Mouse (Mus musculus) kidney, adult 8-10 months (tissue): Measurements from ENCODE around the gene Spats2l.

Experiments
- DNase-seq, 2 experiments: peaks; one replicate each; pipeline ENCODE4 v3.0.0; 2022

Spats2l gene

DNA sequence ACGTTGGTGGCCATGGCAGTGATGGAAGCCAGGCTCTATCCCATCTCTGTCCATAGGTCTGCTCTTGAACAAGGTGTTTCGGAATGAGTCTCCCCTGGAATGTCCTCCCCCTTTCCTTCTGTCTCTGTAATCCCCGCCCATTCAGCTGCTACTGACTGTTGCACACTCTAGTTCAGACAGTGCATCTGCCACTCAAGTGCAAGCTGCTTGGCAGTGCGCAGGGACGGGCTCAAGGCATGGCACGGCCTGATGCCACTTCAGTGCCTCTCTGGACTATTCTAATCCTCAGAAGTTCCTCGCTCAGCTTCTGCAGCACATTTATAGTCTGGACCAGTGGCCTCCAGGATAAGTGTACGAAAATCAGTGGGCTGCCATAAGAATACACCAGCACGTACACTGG, 52.3 kb downstream of the Spats2l start:
- no peak for DNase-seq

DNA sequence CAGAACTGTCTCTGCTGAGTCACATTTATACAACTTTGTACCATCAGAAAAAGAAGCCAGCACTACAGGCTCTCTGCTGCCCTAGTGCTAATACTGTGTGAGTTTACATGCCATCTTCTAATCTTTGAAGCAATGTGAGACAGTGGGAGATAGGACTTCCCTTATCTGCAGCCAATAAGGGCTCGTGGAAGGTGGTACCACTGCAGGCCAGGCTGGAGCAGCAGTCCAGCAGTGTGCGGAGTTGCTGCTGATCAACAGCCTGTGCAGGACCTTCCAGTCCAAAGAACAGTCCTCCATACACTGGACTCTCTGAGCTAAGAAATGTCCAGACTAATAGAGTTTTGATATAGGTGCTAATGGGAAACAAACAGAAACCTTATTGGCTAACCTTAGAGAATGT, 59.2 kb downstream of the Spats2l start:
- no peak for DNase-seq

DNA sequence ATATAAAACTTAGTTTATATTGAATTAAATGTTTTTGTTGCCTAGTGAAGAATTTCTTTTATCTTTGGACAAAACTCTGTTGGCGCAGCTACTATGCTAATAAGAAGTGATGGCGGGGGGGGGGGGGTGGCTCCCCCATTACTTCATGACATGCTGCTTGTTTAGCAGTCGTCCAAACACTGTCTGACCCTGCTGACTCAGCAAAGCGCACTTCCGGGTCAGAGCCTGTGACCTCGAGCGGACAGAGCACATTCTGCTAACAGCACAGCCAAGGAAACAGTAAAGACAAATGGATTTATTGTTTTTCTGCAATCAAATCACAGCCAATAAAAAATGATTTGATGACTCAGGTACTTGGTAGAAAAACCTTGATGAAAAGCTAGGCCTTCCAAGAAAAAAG, 61.2 kb downstream of the Spats2l start:
- DNase-seq: peak; percentile 6 to 19

DNA sequence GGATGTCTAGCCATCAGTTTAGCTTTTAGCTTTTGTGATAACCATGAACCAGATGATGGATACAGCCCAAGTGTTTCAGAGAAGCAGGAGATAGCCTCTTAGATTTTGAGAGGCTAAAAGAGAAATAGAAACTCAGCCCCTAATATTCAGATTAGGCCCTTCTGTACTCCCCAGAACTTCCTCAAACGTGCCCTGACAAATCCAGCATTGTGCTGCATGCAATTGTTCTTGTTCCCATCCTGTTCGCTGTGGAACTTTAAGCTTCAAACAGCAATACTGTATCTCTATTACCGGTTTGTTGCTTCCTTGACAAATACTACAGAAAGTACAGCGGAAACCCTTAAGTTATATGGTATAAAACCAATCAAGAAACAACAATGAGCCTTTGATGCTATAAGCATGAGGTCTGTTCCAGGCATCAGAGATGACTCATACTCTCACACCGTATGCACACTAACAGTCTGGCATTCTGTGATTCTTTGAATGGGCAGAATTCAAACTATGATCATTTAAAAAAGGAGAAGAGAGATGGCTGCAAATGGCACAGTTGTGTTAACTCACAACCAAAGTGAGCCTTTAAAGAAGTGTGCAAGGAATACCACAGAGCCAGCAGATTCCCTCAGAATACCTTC, 62.8 kb downstream of the Spats2l start:
- no peak for DNase-seq

DNA sequence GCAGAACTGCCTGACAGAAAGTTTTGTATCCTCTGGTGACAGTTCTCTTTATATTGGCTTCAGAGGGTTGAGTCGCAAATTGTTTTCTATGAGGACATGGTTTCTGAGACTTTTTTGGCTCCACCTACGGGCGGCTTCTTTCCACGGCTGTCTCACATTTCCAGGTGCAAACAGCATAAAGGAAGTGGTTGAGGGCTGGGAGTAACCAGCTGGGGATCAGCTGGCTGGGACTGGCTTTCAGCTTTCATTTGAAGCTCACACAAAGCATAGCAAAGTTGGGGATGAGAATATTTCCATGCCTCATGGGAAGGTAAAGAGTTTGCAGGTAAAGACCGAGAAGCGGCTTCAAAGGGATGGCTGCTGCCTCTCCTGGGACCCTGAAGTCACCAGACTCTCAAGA, 65.9 kb downstream of the Spats2l start:
- no peak for DNase-seq

DNA sequence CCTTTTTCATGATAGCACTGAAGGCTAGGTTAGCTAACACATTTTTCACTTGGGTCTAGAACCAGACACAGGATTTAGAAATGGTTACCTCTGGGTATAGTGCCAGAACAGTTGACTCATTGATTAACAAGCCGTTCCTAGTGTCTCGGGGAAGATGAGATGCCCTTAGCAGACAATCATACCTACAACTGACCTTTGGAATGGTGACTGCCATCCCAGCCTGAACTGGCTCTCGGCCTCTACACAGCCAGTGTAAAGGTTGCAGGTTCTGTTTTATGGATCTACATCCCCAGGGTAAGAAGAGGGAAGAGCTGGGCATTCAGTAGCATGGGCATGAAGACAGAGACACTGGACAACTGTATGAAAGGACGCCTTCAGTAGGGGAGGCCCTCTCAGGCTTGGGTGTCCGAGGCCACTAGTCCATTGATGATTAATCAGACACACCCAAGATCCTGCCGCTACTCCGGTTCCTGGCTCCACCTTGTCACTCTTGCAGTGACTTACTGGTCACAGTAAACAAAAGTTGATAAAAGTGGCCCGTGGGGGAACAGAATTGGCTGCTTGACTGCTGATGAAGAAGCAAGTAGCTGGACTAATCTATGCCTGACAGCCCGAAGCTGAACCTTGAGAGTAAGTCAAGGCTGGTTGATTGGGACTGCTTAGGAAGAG, 71.2 kb downstream of the Spats2l start:
- DNase-seq: peak; percentile 6 to 7

DNA sequence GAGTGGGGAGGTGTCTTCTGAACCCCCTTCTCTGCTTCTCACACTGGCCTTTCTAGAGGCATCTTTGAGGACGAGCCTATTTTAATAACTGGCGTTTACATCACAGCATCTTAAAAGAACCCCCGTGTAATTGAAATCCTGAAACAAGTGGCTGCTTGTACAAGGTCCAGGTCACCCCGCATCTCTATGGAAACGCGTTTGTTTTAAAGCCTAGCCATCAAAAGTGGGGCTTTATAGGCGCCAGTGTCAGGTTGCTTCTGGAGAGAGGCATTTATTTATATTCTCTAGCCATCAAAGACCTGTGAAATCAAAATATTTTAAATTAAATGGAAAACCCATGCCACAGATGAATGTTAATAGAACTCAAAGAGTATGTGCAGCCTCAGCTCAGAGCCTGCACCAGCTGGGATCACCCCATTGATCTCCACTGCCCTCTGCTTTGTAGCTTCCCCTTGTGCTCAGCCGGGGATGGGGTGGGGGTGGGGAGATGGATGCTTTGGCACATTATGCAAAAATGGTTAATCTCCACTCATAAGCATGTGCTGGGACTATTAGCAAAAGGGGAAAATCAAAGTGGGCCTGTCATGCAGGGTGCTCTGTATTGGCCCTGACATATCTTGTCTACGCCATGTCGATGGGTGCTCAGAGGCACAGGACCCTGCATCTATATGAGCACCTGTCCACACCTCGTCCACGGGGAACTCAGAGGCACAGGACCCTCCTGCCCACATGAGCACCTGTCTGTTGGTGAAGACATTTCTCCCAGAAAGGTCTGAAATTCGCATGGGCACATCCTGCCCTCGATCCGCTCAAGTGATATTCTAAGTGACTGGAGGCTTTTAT, 73.1 kb downstream of the Spats2l start:
- DNase-seq: no peak

DNA sequence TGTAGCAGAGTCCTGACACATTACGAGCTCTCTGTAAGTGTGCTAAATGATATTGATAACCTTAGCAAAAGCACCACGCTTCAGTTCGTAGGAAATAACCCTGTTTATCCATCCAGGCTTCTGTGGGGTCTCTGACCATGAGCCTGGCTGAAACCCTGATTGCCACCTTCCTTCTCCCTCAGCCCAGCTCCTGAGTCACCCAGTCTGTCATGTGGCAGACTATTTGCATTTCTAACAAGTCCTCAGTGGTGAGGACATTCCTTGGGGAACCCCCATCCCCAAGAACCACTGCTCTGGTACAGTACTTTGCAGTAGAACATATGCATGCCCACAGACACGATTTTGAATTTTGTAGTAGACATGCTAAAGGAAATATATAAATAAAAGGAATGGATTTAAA, 75.1 kb downstream of the Spats2l start:
- DNase-seq: no peak

DNA sequence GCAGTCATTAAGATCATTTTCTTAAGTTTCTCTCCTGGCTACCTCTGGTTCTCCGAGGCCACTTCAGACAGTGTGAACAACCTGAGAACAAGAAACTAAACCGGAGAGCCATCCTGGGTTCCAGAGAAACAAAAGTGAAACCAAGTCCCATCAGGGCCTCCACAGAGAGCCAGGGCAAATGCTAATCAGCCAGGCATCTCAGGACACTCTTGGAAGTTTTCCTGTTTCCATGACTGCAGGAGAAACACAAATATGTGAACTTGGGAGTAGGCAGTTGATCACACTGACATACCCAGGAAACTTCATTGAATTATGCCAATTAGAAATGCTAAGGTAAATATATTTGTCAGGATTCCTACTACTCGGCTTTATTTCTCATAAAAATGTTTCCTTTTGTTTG, 76.0 kb downstream of the Spats2l start:
- peak; percentile 27 to 41 for DNase-seq

DNA sequence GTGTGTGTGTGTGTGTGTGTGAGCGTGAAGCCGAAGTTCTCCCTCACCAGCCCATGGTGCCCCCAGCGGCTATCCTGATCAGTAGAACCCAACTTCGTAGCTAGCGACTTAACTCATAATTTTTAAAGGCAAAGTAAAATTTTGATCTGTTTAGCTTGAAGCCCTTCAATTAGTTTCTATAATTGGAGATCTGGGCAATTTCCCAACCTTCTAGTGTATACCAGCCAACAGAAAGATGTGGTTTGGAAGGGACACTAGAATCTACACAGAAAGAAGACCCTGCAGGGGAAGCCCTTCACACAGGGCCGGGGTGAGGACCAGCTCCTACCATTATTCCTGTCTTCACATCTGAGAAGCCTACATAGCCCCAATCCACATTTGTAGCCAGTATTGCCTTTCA, 77.9 kb downstream of the Spats2l start:
- DNase-seq: no peak

DNA sequence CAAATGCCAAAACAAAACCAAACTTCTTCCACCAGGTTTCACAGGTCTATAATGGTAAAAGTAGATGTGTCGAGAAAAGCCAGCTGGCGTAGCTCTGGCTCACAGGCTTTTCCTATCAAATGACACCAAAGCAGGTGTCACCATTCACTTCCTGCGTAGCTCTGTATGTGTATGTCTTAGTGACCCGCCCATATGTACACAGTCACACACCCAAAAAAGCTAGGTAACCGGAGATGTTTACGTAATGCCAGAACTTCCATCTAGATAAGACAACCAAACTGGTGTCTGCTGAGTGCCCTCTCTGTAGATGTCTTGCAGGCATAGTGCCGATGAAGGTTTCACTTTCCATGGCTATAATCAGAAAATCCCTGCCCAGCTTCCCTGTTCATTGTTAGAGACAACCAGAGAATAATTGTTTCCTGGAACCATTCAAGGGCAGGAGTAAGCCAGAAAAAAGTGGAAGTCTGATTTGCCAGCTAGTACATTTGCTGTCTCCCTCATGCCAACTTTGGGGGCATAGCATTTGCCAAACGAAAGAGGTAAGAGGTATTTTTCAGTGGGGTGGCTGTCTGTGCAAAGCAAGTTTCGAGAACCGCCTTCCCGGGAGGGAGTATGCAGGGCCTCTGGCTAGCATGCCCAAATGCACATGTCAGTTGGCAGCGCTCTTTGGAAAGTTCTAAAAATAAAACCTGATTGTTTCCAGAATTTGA, 78.8 kb downstream of the Spats2l start:
- peak; percentile 17 to 18 for DNase-seq

DNA sequence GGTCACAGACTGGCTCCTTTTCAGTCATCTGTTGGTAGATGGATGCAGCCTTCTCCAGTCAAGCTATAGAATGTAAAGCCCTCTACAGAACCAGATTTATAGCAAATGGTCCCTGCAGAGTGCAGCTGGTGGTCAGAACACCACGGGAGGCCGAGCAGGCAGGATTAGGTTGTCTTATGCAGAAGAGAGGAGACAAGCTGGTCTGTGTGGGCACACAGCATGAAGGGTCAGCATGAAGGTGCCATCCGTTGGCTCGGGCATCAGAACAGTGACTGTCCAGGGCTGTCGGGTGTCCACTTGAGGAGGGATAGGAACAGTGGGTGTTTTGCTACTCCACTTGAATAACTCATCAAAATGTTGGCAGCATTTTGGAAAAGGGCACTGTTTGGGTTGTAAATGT, 83.8 kb downstream of the Spats2l start:
- no peak for DNase-seq

DNA sequence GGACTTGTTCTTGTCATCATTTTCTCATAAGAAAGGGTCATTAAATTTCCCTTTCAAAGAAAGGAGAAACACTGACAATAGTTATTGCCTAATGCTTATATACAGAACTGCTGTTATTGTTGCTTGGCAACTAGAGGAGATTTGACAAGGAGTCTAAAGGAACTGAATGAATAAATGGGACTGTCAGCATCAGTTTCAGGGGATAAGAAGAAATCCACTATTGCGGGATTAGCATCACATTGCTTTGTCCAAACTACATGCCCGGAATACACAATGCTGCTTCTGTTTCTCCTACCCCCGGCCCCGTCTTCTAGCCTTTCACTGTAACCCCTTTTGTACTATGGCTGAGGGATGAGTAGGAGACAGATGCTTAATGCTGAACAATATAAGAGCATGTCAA, 88.1 kb downstream of the Spats2l start:
- DNase-seq: no peak

DNA sequence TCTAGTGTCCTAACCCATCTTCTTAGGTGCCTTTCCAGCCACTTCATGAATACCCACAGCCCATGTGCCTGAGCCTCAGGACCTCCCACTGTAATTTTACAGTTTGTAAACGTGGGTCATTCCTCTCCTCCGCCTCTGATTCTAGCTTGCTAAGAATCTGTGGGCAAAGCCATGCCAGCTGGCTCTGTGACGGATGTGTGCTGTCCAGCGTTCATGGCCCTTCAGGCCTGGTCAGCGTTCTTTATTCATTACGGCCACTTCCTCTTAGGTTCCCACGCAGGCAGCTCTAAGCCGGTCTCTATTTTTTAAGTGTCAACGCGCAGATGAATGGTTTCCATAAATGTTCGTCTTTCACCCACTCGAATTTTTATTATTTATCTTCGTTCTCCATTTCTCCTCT, 94.7 kb downstream of the Spats2l start:
- DNase-seq: peak in 1 of 2 experiments; percentile 9

DNA sequence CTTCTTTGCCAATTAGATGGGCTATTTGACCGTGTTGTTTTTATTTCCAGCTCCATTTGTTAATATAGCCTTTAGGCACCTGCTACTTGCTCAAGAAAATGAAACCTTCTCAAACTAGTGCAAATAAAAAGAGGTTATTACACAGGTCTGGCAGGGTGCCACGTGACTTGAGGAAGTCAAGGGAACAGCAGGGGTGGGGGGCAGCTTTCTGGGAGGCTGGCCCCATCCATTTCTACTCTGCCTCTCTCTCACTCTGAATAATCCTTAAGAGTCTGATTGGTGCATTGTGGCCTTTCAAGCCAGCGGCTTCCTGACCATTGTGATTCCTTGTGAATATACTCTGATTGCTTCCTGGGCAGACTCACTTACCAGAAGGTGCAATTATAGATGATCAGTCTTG, 98.0 kb downstream of the Spats2l start:
- no peak for DNase-seq

DNA sequence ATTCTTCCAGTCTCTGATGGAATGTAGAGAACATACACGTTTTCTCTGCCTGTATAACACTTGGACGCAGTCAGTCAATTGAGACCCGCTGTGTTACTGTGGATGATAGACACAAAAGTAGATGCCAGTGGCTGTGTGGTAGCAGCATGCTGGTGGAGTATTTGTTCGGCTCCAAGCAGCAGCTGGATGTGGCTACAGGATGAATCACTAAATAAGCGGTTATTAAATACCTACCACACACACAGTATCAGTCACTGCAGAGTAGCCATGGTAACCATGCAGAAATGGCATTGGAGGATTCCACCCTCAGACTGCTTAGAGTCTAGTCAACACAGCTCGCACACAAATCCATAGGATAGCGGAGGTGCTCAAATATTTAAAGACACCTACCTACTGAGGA, 100.0 kb downstream of the Spats2l start:
- no peak for DNase-seq

DNA sequence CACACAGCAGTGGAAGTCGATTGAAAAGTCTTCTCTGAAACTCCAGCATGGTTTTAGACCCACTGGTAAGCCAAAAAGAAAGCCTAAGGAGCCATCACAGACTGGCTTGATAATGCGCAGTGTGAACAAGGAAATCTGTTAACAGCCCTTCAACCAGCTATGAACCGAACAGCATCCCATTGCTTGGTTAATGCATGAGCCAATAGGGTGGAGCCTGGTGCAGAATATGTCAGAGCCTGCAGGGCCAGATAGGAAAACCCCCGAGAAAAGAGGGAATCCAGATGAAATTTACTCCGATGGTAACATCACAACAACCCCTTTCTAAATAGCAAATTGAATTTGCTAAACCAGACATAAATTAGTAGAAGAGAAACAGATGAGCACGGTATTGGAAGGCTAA, 101.1 kb downstream of the Spats2l start:
- DNase-seq: no peak

DNA sequence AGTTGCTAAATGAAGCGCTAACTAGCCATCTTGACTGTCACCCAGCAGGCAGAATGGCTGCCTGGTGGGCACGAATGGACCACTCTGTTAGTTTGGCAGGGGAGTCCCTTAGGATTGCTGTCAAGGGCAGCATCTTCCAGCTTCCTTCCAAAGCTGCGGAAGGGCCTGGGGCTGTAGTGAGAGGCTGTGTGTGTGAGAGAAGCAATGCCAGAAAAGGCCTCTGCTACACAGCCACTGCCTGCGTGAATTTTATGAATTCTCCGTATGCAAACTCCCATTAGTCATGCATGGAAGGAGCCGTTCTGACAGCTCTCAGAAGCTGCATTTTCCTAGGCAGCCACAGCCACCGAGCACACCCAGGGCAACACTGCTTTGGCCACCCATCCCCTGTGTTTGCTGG, 101.5 kb downstream of the Spats2l start:
- no peak for DNase-seq

DNA sequence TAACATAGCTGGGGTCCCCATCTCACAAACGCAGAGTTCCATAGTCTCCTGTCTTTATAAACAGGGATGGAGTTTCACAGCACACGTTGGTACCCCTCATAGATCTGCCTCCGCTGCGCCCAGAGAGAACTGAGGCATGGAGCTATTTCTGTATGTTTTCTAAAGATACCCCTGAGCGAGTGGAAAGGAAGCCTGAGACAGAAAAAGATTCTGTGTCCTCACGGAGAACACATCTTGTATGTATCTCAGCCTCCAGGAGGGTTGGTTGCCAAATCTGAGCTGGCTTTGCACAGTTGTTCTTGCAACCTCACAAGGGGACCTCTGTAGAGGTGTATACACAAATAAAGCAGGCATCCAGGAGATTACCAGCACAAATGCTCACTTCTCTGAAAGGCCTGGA, 105.0 kb downstream of the Spats2l start:
- DNase-seq: no peak

DNA sequence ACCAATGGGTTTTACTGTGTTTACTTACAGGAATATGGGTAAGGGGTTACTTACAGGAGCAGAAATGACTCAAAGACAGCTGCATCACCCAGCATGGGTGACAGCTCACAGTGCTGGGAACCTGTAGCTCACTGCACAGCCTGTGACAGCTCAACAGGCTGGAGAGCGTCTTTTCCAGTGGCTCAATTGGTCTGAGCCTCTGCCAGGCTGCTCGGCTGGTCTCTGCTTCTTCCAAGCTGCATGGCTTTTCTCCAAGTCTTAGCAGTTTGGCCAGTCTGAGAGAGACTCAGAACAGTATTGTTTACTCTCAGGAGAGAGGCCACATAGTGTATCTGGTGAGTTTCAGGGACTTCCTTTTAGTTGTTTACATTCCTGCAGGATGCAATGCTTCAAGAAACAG, 110.9 kb downstream of the Spats2l start:
- DNase-seq: no peak

DNA sequence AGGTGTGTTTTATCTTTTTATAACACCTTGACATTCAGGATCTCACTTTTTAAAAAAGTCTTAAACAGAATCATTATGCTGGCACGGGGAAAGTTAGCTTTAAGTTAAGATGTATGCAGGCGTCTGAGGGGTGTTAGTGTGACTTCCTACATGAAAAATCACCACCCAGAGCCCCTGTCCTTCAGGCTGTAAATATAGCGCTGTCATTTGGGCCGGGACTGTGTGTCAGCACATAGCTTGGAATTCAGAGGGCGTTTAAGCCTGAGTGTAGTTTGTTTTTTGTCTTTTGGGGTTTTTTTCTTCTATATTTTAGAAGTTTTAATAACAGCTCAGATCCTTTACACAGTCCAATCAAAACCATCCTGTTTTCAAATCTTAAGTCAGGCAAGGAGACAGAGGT, 115.8 kb downstream of the Spats2l start:
- no peak for DNase-seq

DNA sequence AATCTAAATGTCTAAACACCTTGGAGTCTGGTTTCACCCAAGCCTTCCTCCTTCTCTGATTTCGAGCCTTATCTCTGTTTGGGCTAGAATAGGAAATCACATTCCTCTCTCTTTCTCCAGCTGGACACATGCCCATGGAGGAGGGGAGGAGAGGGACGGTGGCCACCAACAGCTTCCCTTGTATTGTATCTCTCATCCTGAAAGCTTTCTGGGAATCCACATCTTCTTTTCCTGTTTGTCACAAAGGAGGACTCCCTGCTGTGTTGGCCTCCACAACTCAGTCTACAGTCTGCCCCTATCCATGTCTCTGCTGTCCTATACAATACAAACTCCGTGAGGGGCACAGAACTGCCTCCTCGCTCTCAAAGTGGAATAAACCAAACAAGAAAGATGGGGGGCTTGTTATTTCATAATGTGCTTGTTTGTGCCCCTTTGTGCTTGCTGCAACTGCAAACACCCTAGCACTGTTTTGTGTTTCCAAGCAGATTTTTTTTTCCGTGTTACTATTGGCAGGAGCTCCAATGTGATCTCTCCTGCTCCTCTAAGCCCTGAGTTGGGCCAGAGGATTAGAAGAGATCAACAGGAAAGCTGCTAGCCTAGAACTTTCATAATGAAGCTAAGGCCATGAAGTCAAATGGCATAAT, 116.4 kb downstream of the Spats2l start:
- DNase-seq: peak; percentile 8

DNA sequence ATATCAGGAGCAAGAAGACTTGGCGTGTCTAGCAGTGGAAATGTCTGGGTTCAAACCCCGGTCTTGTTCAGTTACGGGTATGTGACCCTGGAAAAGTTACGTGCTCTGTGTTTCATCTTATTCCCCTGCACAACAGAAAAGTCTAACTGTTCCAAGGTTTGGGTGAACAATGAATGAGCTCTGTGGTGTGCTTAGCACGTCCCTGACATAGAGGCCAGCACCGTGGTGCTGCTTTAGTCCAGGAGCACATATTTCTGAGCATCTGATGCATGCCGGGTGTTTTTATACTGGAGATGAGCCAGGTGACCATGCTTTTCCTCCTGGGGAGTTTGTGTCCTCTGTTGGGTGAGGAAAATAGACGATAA, 116.9 kb downstream of the Spats2l start:
- no peak for DNase-seq
